Mouse (Mus musculus) stomach, postnatal 0 days (tissue): ENCODE measurements at regions not wholly inside any gene's neighbourhood (a gene's known extent, or its start where the extent isn't known, plus 50 kb on each side); places are given as distances from the start of the nearest gene placed in this dataset.

Source experiments
- ATAC-seq: fragments of 200-750 bp; cut with Nextera tagmentation; 2 replicates; pipeline ENCODE4 v1.8.0; 2017; ENCODE audit not compliant: low FRiP score, low TSS enrichment
- DNase-seq: peaks from one replicate; pipeline ENCODE4 v3.0.0-alpha.2; 2016; ENCODE audit warnings: low spot score
- H3K27ac ChIP-seq: fragments of 300-500 bp; sonication (generic); replicated peaks from 2 replicates; pipeline ENCODE4 v1.5.1; 2014; ENCODE audit warnings: mild to moderate bottlenecking, control low read depth
- H3K27me3 ChIP-seq: fragments of 300-500 bp; sonication (generic); 2 replicates; pipeline ENCODE4 v1.6.1; 2014; ENCODE audit warnings: low read length; ENCODE audit not compliant: control insufficient read depth, insufficient read depth
- H3K36me3 ChIP-seq: fragments of 300-500 bp; sonication (generic); 2 replicates; pipeline ENCODE4 v1.6.1; 2014; ENCODE audit warnings: low read length, mixed read lengths; ENCODE audit not compliant: control insufficient read depth, insufficient read depth
- H3K4me1 ChIP-seq: fragments of 300-500 bp; sonication (generic); replicated peaks from 2 replicates; pipeline ENCODE4 v1.6.1; 2014; ENCODE audit warnings: antibody characterized with exemption; ENCODE audit not compliant: control insufficient read depth, insufficient read depth
- H3K4me2 ChIP-seq: fragments of 300-500 bp; sonication (generic); replicated peaks from 2 replicates; pipeline ENCODE4 v1.6.1; 2014; ENCODE audit warnings: low read depth, mild to moderate bottlenecking, control low read depth, moderate library complexity
- H3K4me3 ChIP-seq: fragments of 300-500 bp; sonication (generic); 2 replicates; pipeline ENCODE4 v1.5.1; 2014; ENCODE audit warnings: low read depth, low read length, control low read depth
- H3K9ac ChIP-seq: fragments of 300-500 bp; sonication (generic); 2 replicates; pipeline ENCODE4 v1.6.1; 2014; ENCODE audit warnings: mild to moderate bottlenecking, low read length, control low read depth, mixed read lengths
- H3K9me3 ChIP-seq: fragments of 300-500 bp; sonication (generic); 2 replicates; pipeline ENCODE4 v1.6.1; 2016; ENCODE audit warnings: low read length; ENCODE audit not compliant: control insufficient read depth
- CTCF ChIP-seq: IDR thresholded peaks from 2 replicates; pipeline ENCODE4 v1.5.1; 2016; ENCODE audit warnings: antibody characterized with exemption, low read depth, mild to moderate bottlenecking, moderate library complexity
- EP300 ChIP-seq: optimal IDR thresholded peaks from 2 replicates; pipeline ENCODE3; 2016; ENCODE audit warnings: antibody characterized with exemption
- WGBS: fragments of 180-500 bp; shearing (Covaris S2); extraction: QIAGEN DNeasy Blood & Tissue Kit; methylation state at CpG from one replicate; pipeline ENCODE4 v1.1.7; 2014; 5-methylcytosine and 5-hydroxymethylcytosine counted together

- Histone ChIP-seq H3K9me3 (no peaks in the 10 kb centered on the region), H3K27ac (no peak overlapping the region), H3K4me2 (no peak overlapping the region), H3K9ac (no peak overlapping the region), H3K27me3 (no peaks in the 10 kb centered on the region), H3K36me3 (no peaks in the 10 kb centered on the region), H3K4me1 (no peaks in the 10 kb centered on the region), H3K4me3 (no peak overlapping the region)
- no peak for ATAC-seq
- no peak for DNase-seq
- TF ChIP-seq CTCF (no peak), EP300 (no peak)
- 20% methylated on average over 3 of the region's 3 CpGs for WGBS
Measured at GRCm38 (mm10) chr8:51032386-51032785, 2188.6 kb upstream of the Tenm3 start.

DNA sequence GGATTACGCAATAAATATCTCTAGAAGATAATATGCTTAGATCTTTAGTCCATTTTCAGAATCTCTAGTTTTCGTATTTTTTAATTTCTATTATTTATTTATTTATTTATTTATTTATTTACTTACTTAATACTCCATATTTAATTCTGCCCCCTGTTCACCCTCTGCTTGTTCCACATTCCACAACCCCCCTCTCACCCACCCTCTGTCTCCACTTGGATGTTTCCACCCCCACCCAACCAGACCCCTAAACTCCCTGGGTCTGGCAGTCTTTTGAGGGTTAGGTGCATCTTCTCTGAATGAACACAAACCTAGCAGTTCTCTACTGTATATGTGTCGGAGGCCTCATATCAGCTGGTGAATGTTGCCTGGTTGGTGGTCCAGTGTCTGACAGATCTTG, 2166.8 kb upstream of the Tenm3 start:
- no peak for TF ChIP-seq EP300
- no peak for TF ChIP-seq CTCF
- no peak overlapping the region for H3K9ac ChIP-seq
- WGBS = 84% methylated on average over 3 of the region's 3 CpGs

GRCm38 (mm10) chr8:50967386-50967785, 2123.6 kb upstream of the Tenm3 start:
- no peak overlapping the region for H3K4me3 ChIP-seq
- WGBS = 41% methylated on average over 4 of the region's 4 CpGs

More for the DNA sequence above, 2166.8 kb upstream of the Tenm3 start:
- H3K27me3 ChIP-seq = no peaks in the 10 kb centered on the region
- H3K4me1 ChIP-seq = no peaks in the 10 kb centered on the region
- DNase-seq (no peak), ATAC-seq (no peak)
- no peak overlapping the region for H3K27ac ChIP-seq
- H3K4me3 ChIP-seq = no peak overlapping the region
- no peaks in the 10 kb centered on the region for H3K36me3 ChIP-seq
- H3K4me2 ChIP-seq = no peak overlapping the region
- H3K9me3 ChIP-seq = no peaks in the 10 kb centered on the region

GRCm38 (mm10) chr8:50917540-50917939, 2073.8 kb upstream of the Tenm3 start:
- Histone ChIP-seq H3K4me2 (no peak overlapping the region), H3K9ac (no peak overlapping the region), H3K36me3 (no peaks in the 10 kb centered on the region), H3K27me3 (no peaks in the 10 kb centered on the region), H3K27ac (no peak overlapping the region), H3K9me3 (no peaks in the 10 kb centered on the region), H3K4me1 (no peaks in the 10 kb centered on the region), H3K4me3 (no peak overlapping the region)
- ATAC-seq = no peak
- no peak for TF ChIP-seq EP300
- TF ChIP-seq CTCF = no peak
- WGBS = 23% methylated on average over 5 of the region's 5 CpGs
- no peak for DNase-seq

More at GRCm38 (mm10) chr8:50967386-50967785, 2123.6 kb upstream of the Tenm3 start:
- Histone ChIP-seq H3K27me3 (no peaks in the 10 kb centered on the region), H3K4me1 (no peaks in the 10 kb centered on the region), H3K4me2 (no peak overlapping the region), H3K27ac (no peak overlapping the region), H3K9ac (no peak overlapping the region), H3K36me3 (no peaks in the 10 kb centered on the region), H3K9me3 (no peaks in the 10 kb centered on the region)
- no peak for ATAC-seq
- TF ChIP-seq EP300 = no peak
- TF ChIP-seq CTCF = peak; percentile 55
- DNase-seq = no peak

DNA sequence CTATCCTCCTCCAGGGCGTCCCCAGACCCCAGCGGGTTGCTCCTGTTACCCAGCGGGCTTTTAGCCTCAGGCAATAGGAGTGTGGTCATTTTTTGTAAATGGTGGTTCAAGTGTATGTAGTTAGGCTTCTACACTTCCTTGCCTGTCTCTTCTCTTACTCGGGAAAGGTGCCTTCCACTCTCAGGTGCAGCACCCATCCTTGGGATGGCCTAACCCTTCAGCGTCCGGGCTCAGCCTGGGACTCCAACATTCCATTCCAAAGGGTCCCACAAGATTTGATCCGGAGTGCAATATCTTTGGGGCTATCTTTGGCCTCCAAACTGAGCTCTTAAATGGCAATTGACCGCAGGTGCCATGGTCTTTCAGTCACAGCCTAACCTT, 2073.0 kb upstream of the Tenm3 start:
- H3K9me3 ChIP-seq = no peaks in the 10 kb centered on the region
- H3K27me3 ChIP-seq = no peaks in the 10 kb centered on the region
- no peak overlapping the region for H3K9ac ChIP-seq
- DNase-seq (no peak), ATAC-seq (no peak)
- H3K4me3 ChIP-seq = peak overlapping the region; percentile 37; the same call in 1 of the 2 replicates
- H3K4me1 ChIP-seq = no peaks in the 10 kb centered on the region
- no peaks in the 10 kb centered on the region for H3K36me3 ChIP-seq
- H3K4me2 ChIP-seq = peak overlapping the region; percentile 65
- WGBS = 6% methylated on average over 8 of the region's 8 CpGs
- TF ChIP-seq EP300 (no peak), CTCF (no peak)
- H3K27ac ChIP-seq = no peak overlapping the region

GRCm38 (mm10) chr8:50915876-50916732, 2072.4 kb upstream of the Tenm3 start:
- H3K4me1 ChIP-seq = no peaks in the 10 kb centered on the region
- H3K9ac ChIP-seq = no peak overlapping the region
- peak; percentile 20 for DNase-seq
- peak overlapping the region; percentile 37 for H3K4me3 ChIP-seq
- no peaks in the 10 kb centered on the region for H3K9me3 ChIP-seq
- no peak overlapping the region for H3K27ac ChIP-seq
- TF ChIP-seq EP300 (no peak), CTCF (no peak)
- peak overlapping the region; percentile 65 for H3K4me2 ChIP-seq
- ATAC-seq = peak; percentile 63
- no peaks in the 10 kb centered on the region for H3K27me3 ChIP-seq
- under 1% methylated on average over 54 of the region's 56 CpGs for WGBS
- no peaks in the 10 kb centered on the region for H3K36me3 ChIP-seq
